Mouse (Mus musculus) small intestine, adult 2 months (tissue): ENCODE measurements around the gene Fam240b.

Experiments used
- CTCF ChIP-seq: fragments of 200-500 bp; IDR thresholded peaks from 2 replicates; pipeline ENCODE4 v1.5.1; 2012; ENCODE audit warnings: low read depth, mild to moderate bottlenecking, control low read depth, inconsistent platforms, low read length, moderate library complexity, mixed read lengths; ENCODE audit not compliant: insufficient replicate concordance, insufficient read length; ENCODE audit errors: extremely low read depth
- POLR2A ChIP-seq: fragments of 200-500 bp; IDR thresholded peaks from 2 replicates; pipeline ENCODE4 v1.6.1; 2012; ENCODE audit warnings: low read depth, mild to moderate bottlenecking, control low read depth, inconsistent platforms, low read length, moderate library complexity

- TF ChIP-seq POLR2A: no peak
- no peak for TF ChIP-seq CTCF
Observed at GRCm38 (mm10) chr13:64440592-64440991, 57.0 kb downstream of the Fam240b start.
